Mouse (Mus musculus) C2C12 (cell line): ENCODE measurements at regions not wholly inside any gene's neighbourhood (a gene's known extent, or its start where the extent isn't known, plus 50 kb on each side); places are given as distances from the start of the nearest gene placed in this dataset.

ENCODE experiments used
- CEBPB ChIP-seq: IDR thresholded peaks from one replicate; pipeline ENCODE4 v1.6.1; 2011; ENCODE audit warnings: low read depth, mild to moderate bottlenecking, control low read depth, moderate library complexity
- CTCF ChIP-seq: IDR thresholded peaks from one replicate; pipeline ENCODE4 v1.5.1; 2011; ENCODE audit not compliant: control insufficient read depth, insufficient read depth, insufficient read length
- USF1 ChIP-seq: IDR thresholded peaks from one replicate; pipeline ENCODE4 v1.6.1; 2011; ENCODE audit warnings: low read depth, mild to moderate bottlenecking, control low read depth, moderate library complexity

DNA sequence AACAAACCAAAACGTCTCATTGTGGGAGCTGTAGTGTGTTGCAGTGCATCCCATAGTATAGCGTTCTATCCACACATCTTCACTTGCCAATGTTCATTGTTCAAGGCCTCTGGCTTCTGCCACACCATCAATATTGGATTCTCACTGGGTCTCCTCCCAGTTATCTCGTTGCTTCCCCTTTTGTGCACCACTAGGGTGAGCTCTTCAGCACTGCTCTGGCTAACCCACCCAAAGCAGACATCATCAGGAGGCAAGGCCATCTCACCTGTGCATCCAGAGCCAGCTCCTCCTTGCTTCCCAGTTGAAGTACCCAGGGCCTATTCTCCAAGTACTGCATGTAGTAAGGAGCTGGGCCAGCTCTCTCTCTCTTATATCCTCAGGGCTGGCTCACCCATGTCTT, 77.0 kb upstream of the Foxa2 start:
- TF ChIP-seq CTCF = no peak
- no peak for TF ChIP-seq USF1
- no peak for TF ChIP-seq CEBPB
